Mouse (Mus musculus) neural tube, embryonic 11.5 days (tissue): ENCODE data around the gene Bora. TPM values are rescaled to one million over a fixed set of nuclear protein-coding genes. Genes with fewer than 3 reads are reported as not detected.

ENCODE experiments used
- ATAC-seq: fragments of 200-750 bp; cut with Nextera tagmentation; 2 replicates; pipeline ENCODE4 v1.8.0; 2017; ENCODE audit warnings: moderate number of reproducible peaks, mild to moderate bottlenecking, moderate TSS enrichment, moderate library complexity; ENCODE audit not compliant: insufficient read depth, low FRiP score, low TSS enrichment
- DNase-seq: peaks from one replicate; pipeline ENCODE4 v3.0.0-alpha.2; 2015; ENCODE audit warnings: low spot score
- H3K27ac ChIP-seq: fragments of 300-500 bp; sonication (generic); 2 replicates; pipeline ENCODE4 v1.5.1; 2014; ENCODE audit warnings: low read depth, mild to moderate bottlenecking, low read length
- H3K27me3 ChIP-seq: fragments of 300-500 bp; sonication (generic); 2 replicates; pipeline ENCODE4 v1.6.1; 2014; ENCODE audit warnings: mild to moderate bottlenecking, low read length, mixed read lengths; ENCODE audit not compliant: control insufficient read depth, insufficient read depth
- H3K36me3 ChIP-seq: fragments of 300-500 bp; sonication (generic); 2 replicates; pipeline ENCODE4 v1.6.1; 2014; ENCODE audit warnings: mild to moderate bottlenecking, low read length, moderate library complexity, mixed read lengths; ENCODE audit not compliant: control insufficient read depth, insufficient read depth
- H3K4me1 ChIP-seq: fragments of 300-500 bp; sonication (generic); 2 replicates; pipeline ENCODE4 v1.6.1; 2014; ENCODE audit warnings: low read length, mixed read lengths; ENCODE audit not compliant: control insufficient read depth, insufficient read depth
- H3K4me2 ChIP-seq: fragments of 300-500 bp; sonication (generic); 2 replicates; pipeline ENCODE4 v1.6.1; 2014; ENCODE audit warnings: low read depth, mild to moderate bottlenecking, moderate library complexity
- H3K4me3 ChIP-seq: fragments of 300-500 bp; sonication (generic); 2 replicates; pipeline ENCODE4 v1.5.1; 2014; ENCODE audit warnings: low read depth, low read length
- H3K9ac ChIP-seq: fragments of 300-500 bp; sonication (generic); 2 replicates; pipeline ENCODE4 v1.6.1; 2014; ENCODE audit warnings: mild to moderate bottlenecking, low read length
- H3K9me3 ChIP-seq: fragments of 300-500 bp; sonication (generic); 2 replicates; pipeline ENCODE4 v1.6.1; 2016; ENCODE audit warnings: low read length; ENCODE audit not compliant: control insufficient read depth
- WGBS: fragments of 180-500 bp; shearing (Covaris S2); extraction: QIAGEN DNeasy Blood & Tissue Kit; methylation state at CpG from one replicate; pipeline ENCODE4 v1.1.7; 2014; 5-methylcytosine and 5-hydroxymethylcytosine counted together
- polyA plus RNA-seq: library from polyadenylated mRNA; unstranded; fragments of >200 nt; fragmentation: Nextera tagmentation; extraction: Ambion mirVana; gene quantifications from 2 replicates; pipeline ENCODE4 v1.2.1, GENCODE M21; 2014

Gene Bora
- polyA plus RNA-seq, 1 experiment from 2014 or later, result 56.3 TPM

DNA sequence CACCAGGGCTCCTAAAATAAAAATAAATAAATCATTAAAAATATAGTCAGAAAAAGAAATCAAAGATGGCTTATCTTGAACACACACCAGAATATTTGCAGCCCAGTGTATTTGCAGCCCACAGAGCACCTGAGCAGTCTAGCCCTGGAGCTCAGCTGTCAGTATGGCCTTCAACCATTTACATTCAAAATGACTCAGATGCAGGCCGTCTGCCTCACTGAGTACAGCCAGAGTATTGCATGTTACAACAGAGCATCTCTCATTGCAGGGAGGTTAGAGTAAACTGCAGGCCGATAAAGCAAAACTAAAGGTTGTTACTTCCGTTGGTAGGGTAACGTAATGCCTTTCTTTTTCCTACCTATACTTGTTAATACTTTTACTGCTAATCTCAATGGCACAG lies 78.1 kb downstream of the Bora start:
- H3K4me3 ChIP-seq, result no peak overlapping the region
- H3K27ac ChIP-seq, result no peak overlapping the region
- 96% methylated on average over 4 of the region's 4 CpGs for WGBS
- no peaks in the 10 kb centered on the region for H3K9me3 ChIP-seq
- H3K9ac ChIP-seq, result no peak overlapping the region
- no peak for DNase-seq
- no peak overlapping the region for H3K4me2 ChIP-seq
- ATAC-seq, result no peak
- 0 out of 2 replicates have a peak, but pooled peaks cover 2% of the 10 kb centered on the region for H3K36me3 ChIP-seq
- no peaks in the 10 kb centered on the region for H3K4me1 ChIP-seq
- H3K27me3 ChIP-seq, result no peaks in the 10 kb centered on the region

Other genes with a start within 250 kb of the Bora start
- 1.6 and 2.5 TPM in 2 replicates for gene Rpl36a-ps1, start 51.9 kb upstream of the Bora start, polyA plus RNA-seq
- gene Mzt1, start 88 bp upstream of the Bora start, polyA plus RNA-seq, result 88.1 and 98.2 TPM in 2 replicates
- gene Pibf1, start 53.2 kb downstream of the Bora start, polyA plus RNA-seq, result 20.2 and 23.3 TPM in 2 replicates
- gene Dis3, start 53.5 kb downstream of the Bora start, polyA plus RNA-seq, result 43.9 and 44.7 TPM in 2 replicates